Mouse (Mus musculus) kidney, postnatal 25 days (tissue): ENCODE measurements at regions not wholly inside any gene's neighbourhood (a gene's known extent, or its start where the extent isn't known, plus 50 kb on each side); places are given as distances from the start of the nearest gene placed in this dataset.

Experiments used
- DNase-seq, 2 experiments: peaks; one replicate each; pipeline ENCODE4 v3.0.0; 2021; ENCODE audit warnings: mixed read lengths in 2 of 2

DNA sequence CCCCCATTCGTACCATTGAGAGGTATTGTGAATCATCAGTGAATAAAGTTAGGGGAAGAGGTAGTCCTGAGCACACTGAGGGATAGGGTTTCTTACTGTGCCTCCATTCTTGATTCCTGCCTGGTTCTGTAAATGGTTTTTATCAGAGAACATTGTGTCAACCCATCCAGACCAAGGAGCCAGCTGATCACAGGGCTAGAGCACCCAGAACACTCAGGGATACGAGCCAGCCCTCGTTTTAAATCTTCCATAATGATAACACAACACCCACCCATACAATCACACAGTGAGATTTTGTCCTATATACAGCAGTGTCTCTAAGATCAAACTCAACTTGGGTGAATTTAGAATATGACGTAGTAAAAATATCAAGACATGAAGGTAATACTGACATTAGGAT, 424.7 kb upstream of the BB014433 start:
- DNase-seq, result no peak

DNA sequence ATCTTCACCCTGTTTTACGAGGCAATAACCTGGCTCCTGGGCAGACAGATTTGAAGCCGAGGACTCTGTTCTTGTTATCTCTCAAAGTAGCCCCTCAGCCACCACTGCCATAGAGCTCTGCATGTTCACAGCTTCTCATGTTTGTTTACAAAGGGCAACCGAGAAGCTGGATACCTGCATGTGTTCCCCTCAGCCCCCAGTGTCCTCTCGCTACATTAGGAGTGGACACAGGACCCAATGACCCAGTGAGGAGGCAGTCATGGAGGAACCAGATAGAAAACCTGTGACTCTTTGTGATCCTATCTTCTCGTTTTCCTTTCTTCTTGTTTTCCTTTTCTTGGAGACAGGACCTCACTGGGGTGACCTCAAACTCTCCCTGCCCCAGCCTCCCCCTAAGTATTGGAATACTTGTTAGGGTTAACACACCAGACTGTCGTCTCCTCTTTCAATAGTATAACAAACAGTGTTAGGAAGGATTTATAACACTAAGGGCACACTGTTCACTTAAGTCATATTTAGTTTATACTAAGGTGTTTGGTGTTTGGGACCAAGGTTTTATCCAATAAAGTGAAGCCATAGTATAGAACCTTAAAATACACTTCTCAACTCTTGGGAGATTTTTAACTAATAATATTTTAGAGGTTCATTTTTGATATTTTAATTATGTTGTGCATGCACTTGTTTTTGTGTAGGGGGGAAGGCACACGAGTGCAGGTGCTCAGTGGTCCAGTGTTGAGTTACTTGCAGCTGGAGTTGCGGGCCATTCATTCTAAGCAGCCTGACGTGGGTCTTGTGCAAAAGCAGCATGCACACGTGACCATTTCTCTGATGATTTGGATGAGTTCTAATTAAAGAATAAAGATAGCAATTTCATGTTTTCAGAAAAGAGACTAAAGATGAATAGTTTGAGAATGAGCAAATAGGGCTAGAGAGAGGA, 422.9 kb upstream of the BB014433 start:
- DNase-seq, result no peak

DNA sequence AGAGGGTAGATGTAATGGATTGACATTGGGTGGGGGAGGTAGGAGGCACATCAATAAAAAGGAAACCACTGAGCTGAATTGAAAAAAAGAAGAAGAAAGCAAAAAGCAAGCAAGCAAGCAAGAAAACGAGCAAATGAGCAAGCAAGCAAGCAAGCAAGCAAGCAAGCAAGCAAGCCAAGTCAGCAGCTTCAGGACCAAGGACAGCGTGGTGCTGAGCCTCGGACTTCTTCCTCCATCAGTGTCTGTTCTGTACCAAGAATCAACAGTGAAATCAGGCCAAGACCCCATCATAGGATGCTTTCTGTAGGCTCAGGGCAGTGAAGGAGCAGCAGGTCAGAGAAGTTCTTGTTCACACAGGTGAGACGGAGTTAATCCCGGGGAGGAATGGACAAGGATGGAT, 392.7 kb upstream of the BB014433 start:
- DNase-seq, result peak; percentile 32 to 35

DNA sequence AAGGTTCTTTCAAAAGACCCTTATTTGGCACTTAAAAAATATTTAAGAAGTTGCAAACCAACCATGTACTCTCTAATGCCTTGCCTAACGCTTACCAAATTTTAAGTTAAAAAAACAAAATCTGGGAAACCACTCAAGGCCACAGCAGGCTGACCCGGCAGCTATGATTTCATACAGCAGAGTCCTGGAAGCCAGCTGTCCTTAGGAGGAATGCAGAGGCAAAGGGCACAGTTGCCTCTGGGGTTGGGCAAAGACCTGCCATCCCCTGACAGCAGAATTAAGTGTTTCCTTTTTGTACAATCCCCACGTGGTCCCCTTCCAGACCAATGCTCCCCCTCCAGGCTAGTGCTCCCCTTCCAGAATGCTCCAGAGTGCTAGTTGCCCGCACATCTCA, 348.8 kb upstream of the BB014433 start:
- no peak for DNase-seq

DNA sequence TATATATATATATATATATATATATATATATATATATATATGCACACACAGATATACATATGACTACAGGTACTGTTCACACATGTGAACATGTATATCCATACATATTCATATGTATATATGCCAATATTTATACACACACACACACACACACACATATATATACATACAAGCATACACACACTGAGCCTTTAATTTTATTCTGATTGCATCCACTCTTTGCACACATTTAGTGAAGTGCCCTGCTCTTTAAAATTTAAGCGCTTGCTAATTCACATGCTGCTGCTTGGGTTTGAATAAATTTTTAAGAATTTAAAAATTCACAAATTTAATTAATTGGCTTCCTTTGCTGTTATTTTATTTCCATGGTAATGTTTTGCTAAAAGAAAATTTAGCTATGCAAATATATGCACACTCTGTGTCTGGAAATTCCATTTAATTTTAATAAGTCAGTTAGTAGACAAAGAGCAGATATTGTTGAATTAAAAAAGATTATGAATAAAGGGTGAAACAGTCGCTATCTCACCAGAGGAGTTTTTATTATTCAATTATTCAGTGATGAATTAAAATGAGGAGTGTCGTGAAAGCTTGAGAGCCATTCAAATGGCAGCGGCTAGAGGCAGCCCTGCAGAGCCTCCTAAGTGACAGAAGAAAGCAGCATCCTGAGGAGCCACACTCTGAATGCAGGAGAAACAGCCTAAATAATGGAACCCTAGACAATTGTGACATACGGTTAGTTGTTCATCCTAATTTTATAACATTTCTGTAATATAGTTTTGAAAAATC, 348.3 kb upstream of the BB014433 start:
- DNase-seq, result no peak

DNA sequence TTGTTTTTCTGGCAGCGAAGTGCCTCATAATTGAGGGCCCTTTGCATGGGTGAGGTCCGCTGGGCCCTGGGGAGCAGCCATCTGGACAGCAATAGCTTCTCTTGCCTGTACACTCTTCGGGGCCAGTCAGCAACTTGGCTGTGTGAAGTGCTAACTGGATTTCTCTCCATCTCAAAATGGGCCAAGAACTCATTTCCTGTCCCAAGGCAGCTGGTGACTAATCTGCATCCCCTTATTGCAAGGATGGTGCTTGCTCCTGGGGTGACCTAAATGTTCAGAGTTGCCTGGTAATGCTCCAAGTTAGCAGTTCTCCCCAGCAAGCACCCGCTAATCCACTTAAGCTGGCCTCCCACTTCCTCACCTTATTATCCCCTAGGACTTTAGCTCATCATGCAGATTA, 346.2 kb upstream of the BB014433 start:
- no peak for DNase-seq

DNA sequence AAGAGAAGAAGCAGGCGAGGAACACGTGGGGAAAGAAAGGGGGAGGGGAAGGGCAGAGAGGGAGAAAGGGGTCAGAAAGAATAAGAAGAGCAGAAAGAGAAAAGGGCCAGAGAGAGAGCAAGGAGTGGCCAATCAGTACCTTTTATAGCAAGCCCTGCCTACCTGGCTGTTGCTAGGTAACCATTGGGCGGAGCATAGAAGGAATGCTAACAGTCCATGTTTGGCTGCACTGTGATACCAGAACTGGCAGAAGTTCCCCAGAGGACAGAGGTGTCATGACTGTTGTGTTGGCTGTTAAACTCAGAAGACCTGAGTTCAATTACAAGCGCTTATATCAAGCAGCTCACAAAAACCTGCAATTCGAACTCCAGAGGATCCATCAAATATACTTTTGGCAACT, 342.9 kb upstream of the BB014433 start:
- DNase-seq, result no peak

DNA sequence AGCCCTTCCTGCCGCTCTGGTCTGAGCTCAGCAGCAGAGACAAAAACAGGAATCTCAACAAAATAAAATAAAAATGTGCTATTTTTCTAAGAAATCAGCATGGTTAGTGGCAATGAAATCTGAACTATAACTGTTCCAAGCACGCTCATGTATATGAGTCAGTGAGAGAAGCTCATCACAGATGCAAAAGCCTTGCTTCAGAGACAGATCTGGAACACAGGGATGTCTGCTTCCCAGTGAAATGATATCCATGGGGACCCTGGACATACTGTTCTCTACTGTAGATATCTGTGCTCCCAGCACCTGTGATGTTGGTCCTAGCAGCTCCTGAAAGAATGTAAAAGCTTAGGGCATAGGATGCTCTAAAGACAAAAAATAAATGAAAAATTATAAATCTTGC, 321.2 kb upstream of the BB014433 start:
- DNase-seq, result no peak

DNA sequence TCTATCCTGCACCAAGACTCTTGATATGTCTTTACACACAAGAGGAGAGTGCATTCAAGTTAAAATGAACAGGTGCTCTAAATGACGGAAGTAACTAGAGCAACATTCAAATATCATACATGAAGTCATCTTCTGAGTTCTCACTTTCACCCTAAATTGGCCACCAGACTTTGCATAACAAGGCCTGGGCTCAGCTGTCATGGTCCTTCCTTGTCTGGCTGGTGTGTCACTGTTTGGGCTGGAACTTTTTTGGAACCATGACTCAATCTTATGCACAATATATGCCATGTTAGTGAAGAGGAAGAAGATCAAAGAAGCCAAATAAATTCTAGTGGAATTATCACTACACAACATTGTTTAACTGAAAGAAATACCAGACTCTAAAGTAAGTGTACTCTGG, 318.7 kb upstream of the BB014433 start:
- no peak for DNase-seq

DNA sequence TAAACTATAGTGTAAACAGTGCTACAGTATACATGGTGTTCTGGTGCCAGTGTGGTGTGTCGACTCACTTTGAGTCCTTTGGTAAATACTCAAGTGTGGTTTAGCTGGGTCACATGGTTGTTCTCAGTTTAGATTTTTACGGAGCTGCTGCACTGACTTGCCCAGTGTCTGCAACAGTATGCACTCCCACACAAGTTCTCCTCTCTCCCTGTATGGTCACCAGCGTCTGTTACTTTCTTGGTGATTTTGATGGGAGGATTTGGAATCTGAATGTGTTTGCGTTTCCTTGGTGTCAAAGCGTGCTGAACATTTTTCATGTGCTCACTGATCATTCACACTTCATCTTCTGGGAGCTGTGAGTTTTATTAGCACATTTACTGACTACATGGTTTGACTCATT, 298.3 kb upstream of the BB014433 start:
- DNase-seq, result no peak

DNA sequence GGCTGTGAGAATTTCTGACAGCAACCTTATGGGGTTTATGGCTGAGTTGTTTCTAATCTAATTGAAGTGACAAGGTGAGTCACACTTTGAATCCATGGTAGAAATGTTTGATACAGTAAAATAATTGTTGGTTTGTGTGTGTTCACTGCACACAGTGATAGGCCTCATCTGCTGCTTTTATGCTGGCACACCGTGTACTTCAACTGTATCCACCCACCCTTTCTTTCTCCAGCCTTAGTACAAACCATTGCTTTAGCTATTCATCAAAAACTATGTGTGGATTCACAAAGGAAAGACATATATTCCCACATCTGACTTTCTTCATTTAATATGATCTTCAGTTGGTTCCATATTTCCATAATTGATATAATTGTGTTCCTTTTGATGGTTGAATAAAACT, 297.7 kb upstream of the BB014433 start:
- no peak for DNase-seq

DNA sequence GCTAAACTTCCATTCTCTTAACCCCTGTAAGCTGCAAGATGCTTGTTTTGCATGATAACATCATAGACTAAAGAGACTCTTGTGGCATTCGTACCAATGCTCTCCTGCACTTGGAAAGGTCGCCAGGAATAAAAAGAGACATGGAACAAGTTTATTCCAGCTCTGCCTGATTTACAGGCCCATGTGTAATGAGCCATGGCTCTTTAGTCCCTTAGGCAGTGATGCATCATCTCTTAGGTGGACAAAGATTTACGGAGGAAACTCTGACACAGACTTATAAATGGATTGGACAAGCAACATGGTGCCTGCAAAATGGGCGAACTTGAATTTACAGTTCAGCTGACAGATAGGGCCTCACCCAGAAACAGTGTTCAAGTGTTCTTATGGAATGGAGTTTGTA, 288.7 kb upstream of the BB014433 start:
- DNase-seq, result no peak

DNA sequence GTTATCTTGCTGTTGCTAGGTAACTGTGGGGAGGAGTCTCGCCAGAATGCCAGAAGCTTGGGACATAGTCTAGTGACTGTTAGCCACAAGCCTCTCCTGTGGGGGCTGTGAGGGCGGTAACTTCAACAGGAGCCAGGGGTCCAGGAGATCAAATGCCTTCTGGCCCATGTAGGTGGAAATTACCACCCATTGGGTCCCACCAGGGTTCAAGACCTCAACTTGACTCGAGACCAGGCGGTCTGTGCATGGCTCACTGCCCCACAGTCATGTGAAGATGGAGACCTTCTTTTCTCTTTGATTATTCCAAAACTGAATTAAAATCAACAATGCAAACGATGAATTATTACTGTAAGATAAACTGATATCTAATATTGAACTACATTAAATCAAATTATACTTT, 281.4 kb upstream of the BB014433 start:
- no peak for DNase-seq

DNA sequence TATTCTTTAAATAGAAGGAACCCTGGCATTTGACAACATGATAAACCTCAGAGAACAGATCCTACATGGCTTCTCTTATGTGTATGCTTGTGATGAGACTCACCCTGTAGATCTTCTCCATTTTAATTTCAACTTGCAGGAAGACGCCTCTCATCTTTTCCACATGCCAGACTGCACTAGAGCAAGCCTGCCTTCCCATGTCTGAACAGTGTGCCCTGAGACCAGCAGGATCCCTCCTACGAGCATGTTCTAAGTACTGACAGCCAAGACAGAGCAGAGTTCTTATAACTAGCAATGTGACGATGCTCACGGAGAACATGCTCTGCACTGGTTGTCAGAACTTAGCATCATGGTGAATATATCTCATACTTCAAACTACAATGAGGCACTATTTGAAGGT, 277.5 kb upstream of the BB014433 start:
- no peak for DNase-seq

DNA sequence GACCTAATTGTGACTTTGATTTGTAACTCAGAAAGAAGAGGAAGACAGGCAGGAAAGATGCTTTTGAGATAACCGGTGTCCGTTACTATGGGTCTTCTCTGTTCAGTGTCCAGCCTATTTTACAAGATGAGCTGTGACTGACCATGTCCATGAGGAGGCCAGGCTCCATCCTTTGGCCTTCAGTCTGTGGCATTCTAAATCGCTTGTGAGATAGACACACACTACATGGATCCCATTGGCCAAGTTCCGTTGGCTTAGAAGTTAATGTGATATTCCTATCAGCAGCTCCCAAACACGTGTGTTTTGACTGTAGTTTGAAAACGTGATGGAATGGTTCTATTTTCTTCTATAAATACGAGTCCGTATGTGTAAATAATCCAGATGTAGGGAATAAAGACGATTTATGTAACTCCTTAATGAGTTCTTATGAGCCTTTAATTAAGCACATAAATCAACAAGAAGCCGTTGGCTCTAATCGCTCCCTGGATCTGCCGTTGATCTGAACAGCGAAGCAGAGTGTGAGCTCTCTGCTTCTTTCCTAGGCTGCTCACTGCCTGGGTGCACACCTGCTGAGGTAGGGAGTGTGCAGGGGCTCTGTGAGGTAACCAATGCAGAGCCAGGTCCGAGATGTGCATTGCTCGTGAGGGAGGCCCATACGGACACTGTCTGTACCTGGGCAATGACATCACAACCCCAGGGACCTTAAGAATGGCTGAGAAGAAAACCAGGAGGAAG, 272.4 kb upstream of the BB014433 start:
- no peak for DNase-seq

DNA sequence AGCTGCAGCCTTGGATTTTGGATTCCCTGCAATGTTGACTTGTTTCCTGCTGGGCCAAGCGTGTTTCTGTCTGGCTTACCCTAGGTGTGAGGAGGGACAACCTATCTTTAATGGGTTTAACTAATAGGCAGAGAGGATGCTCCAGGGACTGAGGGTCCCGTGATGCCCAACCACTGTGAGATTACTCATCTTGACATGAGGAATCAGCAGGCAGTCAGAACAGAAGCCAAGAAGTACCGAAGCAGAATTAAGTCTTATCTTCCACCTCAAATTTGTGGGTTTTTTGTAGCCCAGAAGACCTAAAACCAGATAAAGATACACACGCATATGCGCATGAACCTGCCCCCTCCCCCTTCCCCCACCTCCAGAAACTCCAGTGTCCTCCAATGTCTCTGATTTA, 267.6 kb upstream of the BB014433 start:
- no peak for DNase-seq

DNA sequence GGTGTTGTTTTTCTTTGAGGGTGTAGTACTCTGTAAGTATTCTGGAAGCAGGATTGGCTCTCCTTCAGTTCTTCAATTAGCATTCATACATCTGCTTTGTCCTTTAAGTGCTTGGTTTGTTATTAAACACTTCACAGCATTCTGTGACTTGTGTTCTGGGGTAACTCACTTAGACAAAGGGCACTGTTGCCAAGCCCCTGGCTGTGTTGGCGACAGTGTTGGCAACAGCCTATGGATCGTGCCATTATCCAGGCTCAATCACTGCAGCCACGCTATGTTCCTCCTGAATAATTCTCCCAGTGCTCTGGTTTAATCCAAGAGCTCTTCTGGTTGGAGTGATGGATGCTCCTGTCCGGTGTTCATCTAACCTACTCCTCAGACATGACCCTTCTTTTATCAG, 265.6 kb upstream of the BB014433 start:
- DNase-seq, result no peak

DNA sequence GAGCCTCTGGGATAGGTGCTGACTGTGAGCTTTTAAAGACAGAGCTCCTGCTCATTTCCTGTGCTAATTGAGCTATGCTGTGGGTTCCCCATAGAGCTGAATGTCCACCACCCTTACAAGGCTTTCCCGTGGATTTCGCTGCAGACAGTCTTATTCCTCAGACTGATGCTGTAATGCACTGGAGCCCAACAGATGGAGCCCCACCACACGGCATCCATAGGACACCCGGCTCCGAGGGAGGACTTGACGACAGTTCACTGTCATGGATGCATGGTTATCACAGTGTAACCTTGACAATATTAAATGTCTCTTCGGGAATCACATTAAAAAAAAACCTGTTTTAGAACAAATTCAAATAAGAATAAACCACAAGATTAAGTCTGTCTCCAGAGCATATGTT, 265.2 kb upstream of the BB014433 start:
- no peak for DNase-seq

DNA sequence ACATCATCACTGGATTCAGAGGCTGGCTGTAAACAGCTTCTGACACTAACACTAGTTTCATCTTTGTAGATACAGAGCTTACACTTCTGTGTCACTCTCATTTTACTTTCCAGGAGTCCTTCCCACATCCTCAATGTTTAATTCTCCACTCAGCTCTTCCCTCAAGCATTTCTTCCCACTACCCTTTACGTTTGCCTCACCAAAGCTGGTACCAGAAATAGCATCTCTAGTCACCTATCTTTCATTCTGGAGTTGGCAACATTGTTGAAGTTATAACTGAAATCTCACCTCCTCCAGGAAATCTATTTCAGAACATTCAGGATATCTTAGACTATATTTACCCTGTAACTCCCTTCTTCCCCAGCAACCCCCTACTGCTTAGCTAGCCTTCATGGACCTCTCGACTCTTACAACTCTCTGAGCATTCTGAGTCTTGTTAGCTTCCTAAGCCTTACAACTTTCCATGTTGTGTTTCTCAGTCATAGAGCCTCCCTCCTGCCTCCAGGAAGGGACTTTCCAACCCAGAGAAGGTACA, 258.3 kb upstream of the BB014433 start:
- no peak for DNase-seq

DNA sequence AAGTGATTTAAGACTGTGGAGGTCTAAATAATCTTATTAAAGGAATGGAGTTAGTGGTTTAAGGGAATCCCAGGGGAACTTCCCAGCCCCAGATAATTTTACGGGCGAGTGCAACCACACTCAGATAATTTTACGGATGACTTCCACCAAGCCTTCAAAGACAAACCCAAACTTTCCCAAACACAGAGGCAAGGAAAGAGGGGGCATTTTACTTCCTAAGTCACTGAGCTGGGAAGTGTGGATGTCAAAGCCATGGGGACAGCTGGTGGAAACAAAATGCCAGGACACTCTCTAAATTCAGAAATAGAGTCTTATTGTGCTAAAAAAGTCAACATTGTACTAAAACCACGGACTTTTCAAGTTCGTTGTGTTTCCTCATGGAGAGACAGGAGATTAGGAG, 227.9 kb upstream of the BB014433 start:
- no peak for DNase-seq

DNA sequence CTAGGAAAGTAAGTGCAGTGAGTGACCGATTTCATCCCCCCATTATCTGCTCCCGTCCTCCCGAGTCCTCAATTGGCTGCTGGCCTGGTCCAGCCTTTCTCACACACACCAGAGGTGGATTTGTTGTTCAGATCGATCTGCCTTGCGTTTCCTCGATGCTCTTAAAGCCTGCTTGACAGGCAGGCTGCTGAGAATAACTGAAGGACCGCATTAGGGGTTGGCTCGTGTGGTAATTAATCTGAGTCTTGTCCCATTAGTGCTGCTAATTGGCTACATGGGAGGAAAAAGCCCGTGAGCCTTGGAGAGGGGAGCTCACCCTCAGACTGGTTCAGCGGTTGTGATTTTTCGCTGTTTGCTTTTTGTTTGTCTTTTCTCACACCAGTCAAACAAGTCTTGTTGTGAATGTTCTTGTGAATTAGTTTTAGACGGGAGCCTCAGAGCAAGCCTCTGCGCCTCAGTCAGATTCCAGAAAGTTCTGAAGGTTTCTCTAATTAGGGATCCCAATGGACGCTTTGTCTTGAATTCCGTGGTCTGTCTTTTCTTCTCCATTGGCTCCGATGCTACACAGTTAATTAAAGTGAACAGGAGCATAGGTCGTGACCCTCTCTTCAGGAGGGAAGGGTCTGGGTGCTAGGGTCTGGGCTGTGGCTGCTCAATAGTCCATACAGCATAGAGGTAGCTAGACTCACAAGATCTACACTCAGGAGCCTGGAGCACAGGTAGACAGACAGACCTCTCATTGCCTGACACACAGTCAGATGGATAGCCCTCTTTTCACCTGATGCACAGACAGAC, 226.1 kb upstream of the BB014433 start:
- no peak for DNase-seq

DNA sequence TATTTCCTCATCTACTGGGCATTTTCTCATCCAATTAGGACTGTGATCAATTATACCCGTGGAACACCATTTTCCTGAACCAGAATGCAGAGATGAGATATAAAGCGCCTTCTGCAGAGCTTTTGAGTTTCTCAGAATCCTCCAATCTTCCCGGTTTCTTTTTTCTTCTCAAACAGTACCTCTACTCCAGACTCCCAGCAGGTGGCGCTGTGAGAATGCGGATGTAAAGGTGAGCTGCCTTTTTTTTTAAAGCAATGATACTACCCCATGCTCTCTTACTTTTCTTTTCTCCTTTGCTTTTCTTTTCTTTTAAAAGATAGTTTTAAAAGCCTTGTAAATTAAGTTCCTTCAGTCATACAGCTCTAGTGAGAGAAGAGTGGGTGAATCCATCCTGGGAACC, 224.4 kb upstream of the BB014433 start:
- peak; percentile 59 to 83 for DNase-seq
